Mouse (Mus musculus): ENCODE measurements around the gene Irak4.

DNA sequence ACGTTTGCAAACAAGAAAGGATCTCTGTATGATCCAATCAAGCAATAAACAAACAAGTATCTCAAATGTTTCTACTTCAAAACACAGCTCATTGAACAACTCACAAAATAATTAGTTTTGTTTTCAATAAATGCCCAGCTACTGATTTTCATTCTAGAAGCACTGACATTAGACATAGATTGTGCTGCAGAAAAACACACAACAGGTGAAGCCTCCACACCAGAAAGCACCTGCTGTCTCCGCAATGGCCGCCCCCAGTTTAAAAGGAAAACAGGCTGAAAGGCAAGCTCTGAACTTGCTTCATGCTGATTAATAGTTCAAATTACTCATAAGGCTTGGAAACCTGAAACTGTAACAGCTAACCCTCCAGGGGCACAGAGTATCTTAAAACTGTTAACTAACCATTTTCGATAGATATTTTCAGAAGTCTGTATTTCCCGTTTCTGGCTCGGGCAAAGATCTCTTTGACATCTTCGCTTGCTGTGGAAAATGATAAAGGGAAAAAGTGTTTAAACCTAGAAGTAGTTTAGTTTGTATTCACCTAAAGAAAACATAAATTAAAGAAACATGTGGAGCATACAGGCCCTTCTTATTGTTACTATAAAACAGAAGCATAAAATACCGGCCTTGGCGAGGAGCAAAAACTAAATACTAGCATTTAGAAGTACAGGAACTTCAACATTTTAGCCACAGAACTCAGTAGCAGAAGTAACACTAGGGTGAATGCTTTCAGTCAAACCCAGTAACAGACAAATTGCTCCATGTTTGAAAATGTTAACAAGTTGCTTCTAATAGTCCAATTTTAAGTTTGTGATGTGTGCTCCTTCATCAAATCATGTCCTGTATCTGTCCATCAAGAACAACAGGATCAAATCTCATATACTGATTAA is 44.6 kb downstream of the Irak4 start:
- no peak for TF ChIP-seq CTCF (IDR thresholded peaks at IDR 0.05; ENCODE audit: borderline replicate concordance, extremely low read depth, insufficient read depth, insufficient read length)
- no peak for TF ChIP-seq POLR2A (IDR thresholded peaks at IDR 0.05; ENCODE audit: borderline replicate concordance, extremely low read depth, insufficient read depth, insufficient read length, poor library complexity, severe bottlenecking)
